Mouse (Mus musculus) small intestine, adult 2 months (tissue): ENCODE data around the gene Setdb1.
"Not testable (repeated sequence)": the region's sequence is repeated elsewhere in the genome, so short reads cannot be mapped to it uniquely, and the experiment has no call there.

Source experiments
- CTCF ChIP-seq: fragments of 200-500 bp; IDR thresholded peaks from 2 replicates; pipeline ENCODE4 v1.5.1; 2012; ENCODE audit warnings: low read depth, mild to moderate bottlenecking, control low read depth, inconsistent platforms, low read length, moderate library complexity, mixed read lengths; ENCODE audit not compliant: insufficient replicate concordance, insufficient read length; ENCODE audit errors: extremely low read depth
- POLR2A ChIP-seq: fragments of 200-500 bp; IDR thresholded peaks from 2 replicates; pipeline ENCODE4 v1.6.1; 2012; ENCODE audit warnings: low read depth, mild to moderate bottlenecking, control low read depth, inconsistent platforms, low read length, moderate library complexity

- not testable (repeated sequence) for TF ChIP-seq POLR2A, CTCF
Measured at GRCm38 (mm10) chr3:95360276-95360675, 3.3 kb upstream of the Setdb1 start.
